Mouse (Mus musculus) erythroblast, embryonic 14.5 days (primary cell): ENCODE data around the gene Fancc. TPM values are rescaled to one million over a fixed set of nuclear protein-coding genes. Genes with fewer than 3 reads are reported as not detected.
"Not testable (repeated sequence)": the region's sequence is repeated elsewhere in the genome, so short reads cannot be mapped to it uniquely, and the experiment has no call there.

Experiments used
- H3K27me3 ChIP-seq: 2 replicates; pipeline ENCODE4 v1.6.1; 2012; ENCODE audit warnings: inconsistent platforms; ENCODE audit not compliant: control insufficient read depth
- H3K36me3 ChIP-seq: 2 replicates; pipeline ENCODE4 v1.6.1; 2012; ENCODE audit warnings: mild to moderate bottlenecking, inconsistent platforms; ENCODE audit not compliant: control insufficient read depth
- H3K4me1 ChIP-seq: 2 replicates; pipeline ENCODE4 v1.6.1; 2012; ENCODE audit warnings: inconsistent platforms; ENCODE audit not compliant: control insufficient read depth
- H3K4me3 ChIP-seq: replicated peaks from 2 replicates; pipeline ENCODE3; 2012; ENCODE audit warnings: moderate library complexity, mild to moderate bottlenecking, inconsistent platforms
- H3K9me3 ChIP-seq: 2 replicates; pipeline ENCODE4 v1.6.1; 2012; ENCODE audit warnings: low read length, inconsistent platforms, mixed read lengths; ENCODE audit not compliant: control insufficient read depth
- GATA1 ChIP-seq: IDR thresholded peaks from 2 replicates; pipeline ENCODE4 v1.6.1; 2012; ENCODE audit warnings: low read length, inconsistent platforms, mixed read lengths
- TAL1 ChIP-seq: IDR thresholded peaks from 3 replicates; pipeline ENCODE4 v1.6.1; 2012; ENCODE audit warnings: low read length, inconsistent platforms, mixed read lengths
- polyA plus RNA-seq: library from polyadenylated mRNA; stranded (reverse); fragments of >175 nt; gene quantifications from 2 replicates; pipeline ENCODE4 v1.2.3, GENCODE M21; 2012

Gene Fancc
- polyA plus RNA-seq, 1 experiment = 0.74 TPM

DNA sequence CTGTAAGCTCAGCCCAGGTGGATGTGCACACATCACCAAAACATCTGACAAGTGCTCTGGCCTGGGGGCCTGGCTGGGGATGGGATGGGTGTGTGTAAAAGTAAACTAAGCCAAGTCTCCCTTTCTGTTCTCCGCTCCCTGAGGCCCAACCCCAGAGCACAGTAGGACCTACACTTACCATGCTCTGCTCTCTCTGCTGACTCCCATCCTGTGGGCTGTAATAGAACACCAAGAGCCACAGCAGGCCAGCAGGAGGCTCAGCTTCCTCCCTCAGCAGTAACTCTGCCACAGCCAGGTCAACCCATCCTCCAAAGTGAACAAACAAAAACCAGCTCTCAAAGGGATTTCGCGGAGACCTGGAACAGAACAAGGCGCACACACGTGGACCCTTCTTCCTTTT lies 175.4 kb downstream of the Fancc start:
- H3K9me3 ChIP-seq = no peaks in the 10 kb centered on the region
- no peak for TF ChIP-seq GATA1
- TF ChIP-seq TAL1 = no peak
- no peaks in the 10 kb centered on the region for H3K27me3 ChIP-seq
- no peak overlapping the region for H3K4me3 ChIP-seq
- peaks cover 32% of the 10 kb centered on the region for H3K36me3 ChIP-seq
- H3K4me1 ChIP-seq = peaks cover 10% of the 10 kb centered on the region

DNA sequence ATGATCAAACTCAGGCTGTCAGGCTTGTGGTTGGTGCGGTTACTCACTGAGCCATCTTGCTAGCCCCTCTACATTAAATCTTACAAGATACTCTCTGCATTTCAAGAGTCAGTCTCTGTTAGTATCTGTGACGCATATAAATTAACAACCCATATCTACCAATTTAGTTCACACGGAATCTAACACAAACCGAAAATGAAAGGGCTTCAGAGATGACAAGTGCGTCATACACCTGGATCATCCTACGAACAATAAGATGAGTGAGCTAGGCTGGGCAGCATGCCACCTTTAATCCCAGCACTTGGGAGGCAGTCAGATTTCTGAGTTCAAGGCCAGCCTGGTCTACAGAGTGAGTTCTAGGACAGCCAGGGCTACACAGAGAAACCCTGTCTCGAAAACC lies 177.3 kb downstream of the Fancc start:
- Histone ChIP-seq H3K36me3 (peaks cover 40% of the 10 kb centered on the region), H3K4me1 (peaks cover 4% of the 10 kb centered on the region), H3K9me3 (no peaks in the 10 kb centered on the region), H3K27me3 (no peaks in the 10 kb centered on the region), H3K4me3 (no peak overlapping the region)
- TF ChIP-seq TAL1 = no peak
- no peak for TF ChIP-seq GATA1

DNA sequence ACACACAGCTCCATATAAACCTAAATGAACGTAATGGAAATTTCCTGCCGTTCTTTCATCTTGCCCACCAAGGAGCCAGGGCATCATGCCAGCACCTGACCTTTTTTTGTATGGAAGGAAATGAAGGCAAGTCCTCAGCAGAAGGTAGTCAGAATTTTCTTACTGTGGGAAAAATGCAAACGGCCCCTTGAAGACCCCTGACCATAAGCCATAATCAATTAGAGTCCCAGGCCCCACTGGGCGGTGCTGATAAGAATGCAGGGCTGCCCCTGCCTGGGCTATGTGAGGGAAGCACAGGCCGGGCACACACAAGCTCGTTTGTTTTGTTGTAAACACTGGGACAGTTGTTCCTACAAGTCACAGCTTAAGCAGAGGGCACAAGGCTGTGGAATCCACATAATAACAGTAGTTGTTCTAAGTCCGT lies 179.4 kb downstream of the Fancc start:
- no peaks in the 10 kb centered on the region for H3K27me3 ChIP-seq
- no peak for TF ChIP-seq TAL1
- TF ChIP-seq GATA1 = no peak
- no peaks in the 10 kb centered on the region for H3K9me3 ChIP-seq
- peaks cover 16% of the 10 kb centered on the region for H3K4me1 ChIP-seq
- H3K4me3 ChIP-seq = no peak overlapping the region
- H3K36me3 ChIP-seq = peaks cover 54% of the 10 kb centered on the region

DNA sequence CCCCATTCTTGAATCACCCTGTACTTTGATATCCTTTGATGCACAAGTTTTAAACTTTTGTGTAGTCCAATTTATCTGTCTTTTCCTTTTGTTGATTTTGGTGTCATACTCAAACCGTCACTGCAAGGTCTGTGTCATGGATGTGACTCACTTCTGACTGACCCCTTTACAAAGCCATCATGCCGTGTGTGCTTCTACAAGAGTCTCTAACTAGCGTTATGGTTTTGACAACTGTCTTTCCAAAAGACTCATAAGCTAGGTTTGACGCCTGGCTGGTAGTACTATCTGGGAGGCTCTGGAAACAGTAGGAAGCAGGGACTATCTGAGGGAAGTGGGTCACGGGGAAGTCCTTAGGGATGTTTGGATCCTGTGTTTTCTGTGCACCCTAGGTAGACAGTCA lies 180.7 kb downstream of the Fancc start:
- TF ChIP-seq TAL1 (no peak), GATA1 (no peak)
- H3K4me3 ChIP-seq = no peak overlapping the region

DNA sequence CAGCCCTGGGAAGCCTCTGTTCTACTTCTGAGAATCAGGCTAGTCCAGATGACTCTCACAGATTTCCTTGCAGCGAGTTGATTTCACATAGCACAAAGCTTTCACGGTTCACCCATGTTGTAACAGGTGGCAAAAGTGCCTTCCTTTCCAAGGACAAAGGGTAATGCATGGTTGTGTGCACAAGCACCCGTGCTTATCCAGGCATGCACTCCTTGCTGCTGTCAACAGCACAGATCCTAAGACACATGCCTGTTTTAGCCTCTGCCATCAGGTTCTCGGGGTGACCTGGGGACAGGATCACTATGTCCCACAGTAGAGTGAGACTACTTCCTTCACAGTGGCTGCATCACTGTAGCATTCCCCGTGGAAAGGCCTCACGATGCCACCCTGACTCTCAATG lies 181.3 kb downstream of the Fancc start:
- Histone ChIP-seq H3K9me3 (no peaks in the 10 kb centered on the region), H3K36me3 (peaks cover 53% of the 10 kb centered on the region), H3K4me3 (no peak overlapping the region), H3K4me1 (peaks cover 16% of the 10 kb centered on the region), H3K27me3 (no peaks in the 10 kb centered on the region)
- TF ChIP-seq GATA1 = no peak
- TF ChIP-seq TAL1 = no peak

More for the DNA sequence above, 180.7 kb downstream of the Fancc start:
- Histone ChIP-seq H3K36me3 (peaks cover 56% of the 10 kb centered on the region), H3K27me3 (no peaks in the 10 kb centered on the region), H3K4me1 (peaks cover 16% of the 10 kb centered on the region), H3K9me3 (no peaks in the 10 kb centered on the region)

DNA sequence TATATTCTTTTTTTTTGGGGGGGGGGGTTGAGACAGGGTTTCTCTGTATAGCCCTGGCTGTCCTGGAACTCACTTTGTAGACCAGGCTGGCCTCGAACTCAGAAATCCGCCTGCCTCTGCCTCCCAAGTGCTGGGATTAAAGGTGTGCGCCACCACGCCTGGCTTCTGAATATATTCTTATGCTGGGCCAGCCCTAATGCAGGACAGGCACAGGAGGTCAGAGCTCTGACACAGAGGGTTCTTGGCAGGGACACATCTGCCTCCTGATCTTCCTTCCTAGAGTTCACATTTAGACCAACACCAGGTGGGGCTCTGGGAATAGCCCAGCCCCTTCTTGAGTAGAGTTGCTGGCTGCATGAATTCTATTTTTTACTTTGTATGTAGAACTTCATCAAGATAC lies 182.0 kb downstream of the Fancc start:
- peaks cover 56% of the 10 kb centered on the region for H3K36me3 ChIP-seq

DNA sequence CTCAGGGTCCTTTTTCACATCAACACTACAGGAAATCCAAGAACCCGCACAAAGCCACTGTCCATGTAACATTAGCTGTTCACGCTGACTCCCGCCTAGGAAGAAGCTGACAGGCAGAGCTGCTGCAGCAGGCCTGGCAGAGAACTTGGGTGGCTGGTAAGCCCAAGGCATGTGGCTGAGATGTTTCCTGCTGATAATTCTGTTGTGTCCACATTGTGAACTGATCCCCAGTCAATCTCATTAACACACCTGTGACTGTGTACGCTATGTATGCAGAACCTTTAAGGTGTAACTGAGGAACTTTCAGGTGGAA lies 182.5 kb downstream of the Fancc start:
- Histone ChIP-seq H3K27me3 (no peaks in the 10 kb centered on the region), H3K4me1 (peaks cover 16% of the 10 kb centered on the region), H3K4me3 (no peak overlapping the region), H3K36me3 (peaks cover 57% of the 10 kb centered on the region), H3K9me3 (no peaks in the 10 kb centered on the region)
- TF ChIP-seq TAL1 (no peak), GATA1 (no peak)

More for the DNA sequence above, 182.0 kb downstream of the Fancc start:
- not testable (repeated sequence) for H3K4me3 ChIP-seq, H3K27me3 ChIP-seq, H3K9me3 ChIP-seq
- peaks cover 16% of the 10 kb centered on the region for H3K4me1 ChIP-seq

DNA sequence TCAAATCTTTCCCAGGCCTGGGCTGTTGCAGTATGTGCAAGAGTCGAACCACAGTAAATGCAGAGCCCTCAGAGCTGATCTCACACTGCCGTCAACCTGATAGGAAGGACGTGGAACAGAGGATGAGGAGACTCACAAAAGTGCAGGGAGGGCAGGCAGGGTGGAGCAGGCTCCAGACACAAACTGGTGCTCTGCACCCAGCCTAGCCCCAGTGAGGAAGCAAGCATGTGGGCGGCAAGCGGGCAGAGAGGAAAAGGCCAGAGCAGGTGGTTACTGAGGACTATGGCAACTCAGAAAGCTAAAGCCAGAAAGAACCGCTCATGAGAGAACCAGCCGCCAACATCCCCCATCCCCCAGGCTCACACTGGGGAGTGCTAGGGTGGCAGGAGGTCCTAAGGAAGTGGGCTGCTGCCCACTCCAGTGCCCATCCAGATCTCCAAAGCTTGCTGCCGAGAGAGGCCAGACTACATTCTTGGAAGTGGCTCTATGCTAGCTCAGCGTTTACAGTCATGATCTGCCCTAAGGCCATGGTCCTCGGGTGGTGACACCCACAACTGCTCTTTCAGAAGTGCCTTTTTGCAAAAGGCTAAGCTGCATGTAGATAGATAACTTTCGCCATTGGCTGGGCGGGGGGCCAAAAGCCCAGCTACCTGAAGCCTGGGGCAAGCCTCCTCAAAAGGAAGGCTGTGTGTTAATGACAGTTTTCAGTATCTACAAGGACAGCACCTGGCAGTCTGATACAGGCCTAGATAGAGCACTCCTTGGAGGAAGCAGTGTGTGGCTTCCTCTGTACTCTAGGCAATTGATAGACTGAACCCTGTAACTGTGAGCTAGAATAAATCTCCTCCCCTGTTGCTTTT lies 183.1 kb downstream of the Fancc start:
- TF ChIP-seq GATA1 (no peak), TAL1 (no peak)
- no peaks in the 10 kb centered on the region for H3K27me3 ChIP-seq
- H3K36me3 ChIP-seq = peaks cover 58% of the 10 kb centered on the region
- no peaks in the 10 kb centered on the region for H3K9me3 ChIP-seq
- peaks cover 16% of the 10 kb centered on the region for H3K4me1 ChIP-seq
- H3K4me3 ChIP-seq = no peak overlapping the region

DNA sequence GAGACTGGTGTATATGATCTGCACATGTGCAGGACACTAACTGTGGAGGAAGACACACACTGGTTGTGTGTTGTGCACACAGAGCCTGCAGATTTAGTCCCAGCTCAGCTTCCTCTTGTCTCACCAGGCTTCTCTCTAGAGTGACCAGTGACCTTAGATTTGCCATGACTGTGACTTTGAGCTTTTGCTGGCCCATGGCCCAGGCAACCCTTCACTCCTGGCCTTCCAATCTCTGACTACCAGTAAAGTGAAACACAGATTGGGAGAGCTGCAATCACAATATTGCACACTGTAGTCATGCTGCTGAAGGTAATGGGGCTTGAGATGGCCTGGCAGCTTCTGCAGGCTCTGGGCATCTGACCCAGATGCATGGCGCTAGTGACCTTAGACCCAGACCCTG lies 183.8 kb downstream of the Fancc start:
- Histone ChIP-seq H3K4me1 (peaks cover 16% of the 10 kb centered on the region), H3K36me3 (peaks cover 58% of the 10 kb centered on the region), H3K9me3 (no peaks in the 10 kb centered on the region), H3K4me3 (no peak overlapping the region), H3K27me3 (no peaks in the 10 kb centered on the region)
- TF ChIP-seq TAL1 (no peak), GATA1 (no peak)

DNA sequence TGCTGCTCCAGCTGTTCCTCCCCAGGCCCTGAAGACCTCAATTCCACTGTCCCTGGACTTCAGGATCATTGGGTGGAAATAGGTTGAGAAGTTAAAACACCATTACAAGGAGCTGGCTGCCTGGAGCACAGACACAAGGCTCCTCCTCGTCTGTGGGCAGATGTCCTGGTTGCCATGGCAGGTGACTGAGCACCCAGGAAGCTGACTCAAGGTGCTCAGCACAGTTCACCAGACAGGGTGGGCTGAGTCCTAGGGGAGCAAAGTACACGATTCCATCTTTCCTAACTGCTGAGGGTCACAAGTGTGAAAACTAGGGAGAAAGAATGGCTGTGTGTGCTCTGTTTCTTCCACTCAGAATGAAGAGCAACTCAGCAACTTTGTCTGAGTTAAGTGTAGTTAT lies 185.9 kb downstream of the Fancc start:
- no peaks in the 10 kb centered on the region for H3K9me3 ChIP-seq
- peaks cover 46% of the 10 kb centered on the region for H3K36me3 ChIP-seq
- no peak overlapping the region for H3K4me3 ChIP-seq
- peaks cover 16% of the 10 kb centered on the region for H3K4me1 ChIP-seq
- no peaks in the 10 kb centered on the region for H3K27me3 ChIP-seq
- TF ChIP-seq GATA1 (no peak), TAL1 (no peak)
